Mouse (Mus musculus) natural killer cell, adult 2 months (primary cell): ENCODE measurements around the gene Rapsn.
A peak's percentile ranks its signal among the peaks of the same experiment; 100 is the strongest.

Experiments
- DNase-seq, 2 experiments: peaks; one replicate each; pipeline ENCODE4 v3.0.0; 2022; ENCODE audit warnings: low spot score in 2 of 2

The Rapsn gene

GRCm38 (mm10) chr2:91080784-91081513 lies 45.5 kb downstream of the Rapsn start:
- no peak for DNase-seq

- DNase-seq = no peak
Observed at GRCm38 (mm10) chr2:91081775-91082695, 46.6 kb downstream of the Rapsn start, which contains the start of gene Spi1. Gene Spi1, plus strand, starts transcription at chr2:91082390.

DNA sequence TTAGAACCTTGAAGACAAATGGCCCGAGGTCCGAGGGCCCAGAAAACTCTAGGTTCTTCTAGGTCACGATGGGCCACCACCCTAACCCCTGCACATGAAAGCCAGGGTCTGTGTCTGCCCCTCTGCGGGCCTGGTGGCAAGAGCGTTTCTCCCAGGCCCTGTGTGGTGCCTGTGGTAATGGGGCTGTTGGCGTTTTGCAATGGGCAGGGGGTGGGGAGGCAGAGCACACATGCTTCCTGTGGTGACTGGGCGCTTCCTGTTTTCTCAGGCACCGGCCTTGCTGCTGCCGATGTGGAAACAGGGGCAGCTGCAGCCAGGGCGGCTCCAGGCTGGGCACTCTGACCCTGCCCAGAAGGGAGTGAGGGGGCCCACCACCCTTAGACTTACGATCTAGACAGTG lies 47.4 kb downstream of the Rapsn start:
- peak; percentile 83 to 85 for DNase-seq

GRCm38 (mm10) chr2:91083366-91083940 lies 48.0 kb downstream of the Rapsn start:
- no peak for DNase-seq

DNA sequence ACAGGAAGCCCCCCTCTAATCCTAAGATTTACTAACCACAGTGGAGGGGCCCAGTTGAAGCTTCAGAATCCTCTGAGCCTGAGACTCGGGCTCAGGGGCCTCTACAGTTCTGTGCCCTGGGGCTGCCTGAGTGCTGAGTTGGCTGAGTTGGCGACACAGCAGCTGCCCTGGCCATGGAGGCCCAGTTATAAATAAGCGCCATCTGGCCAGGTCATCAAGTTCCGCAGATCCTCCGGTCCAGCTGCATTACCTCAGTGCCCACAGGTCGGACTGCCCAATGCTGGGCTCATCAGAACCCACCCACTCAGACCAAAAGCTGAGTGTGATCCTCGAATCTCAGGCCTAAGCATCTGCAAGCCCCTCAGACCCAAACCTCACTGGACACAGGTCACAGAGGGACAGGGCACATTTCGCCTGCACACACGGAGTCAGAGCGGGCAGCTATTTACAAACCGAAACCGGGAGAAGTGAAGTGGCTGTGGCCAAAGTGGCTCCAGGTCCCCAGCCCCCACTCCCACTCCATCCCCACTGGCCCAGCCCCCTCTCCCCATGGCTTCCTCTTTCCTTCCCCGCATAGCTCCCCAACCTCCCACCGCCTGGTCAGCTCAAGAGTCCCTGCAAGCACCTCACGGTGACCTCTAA lies 48.9 kb downstream of the Rapsn start:
- DNase-seq = no peak

GRCm38 (mm10) chr2:91085494-91086391 lies 50.3 kb downstream of the Rapsn start:
- DNase-seq = no peak

- no peak for DNase-seq
Observed at GRCm38 (mm10) chr2:91086392-91087237, 51.2 kb downstream of the Rapsn start.

- peak; percentile 69 to 78 for DNase-seq
Observed at GRCm38 (mm10) chr2:91087453-91087852, 52.0 kb downstream of the Rapsn start.

DNA sequence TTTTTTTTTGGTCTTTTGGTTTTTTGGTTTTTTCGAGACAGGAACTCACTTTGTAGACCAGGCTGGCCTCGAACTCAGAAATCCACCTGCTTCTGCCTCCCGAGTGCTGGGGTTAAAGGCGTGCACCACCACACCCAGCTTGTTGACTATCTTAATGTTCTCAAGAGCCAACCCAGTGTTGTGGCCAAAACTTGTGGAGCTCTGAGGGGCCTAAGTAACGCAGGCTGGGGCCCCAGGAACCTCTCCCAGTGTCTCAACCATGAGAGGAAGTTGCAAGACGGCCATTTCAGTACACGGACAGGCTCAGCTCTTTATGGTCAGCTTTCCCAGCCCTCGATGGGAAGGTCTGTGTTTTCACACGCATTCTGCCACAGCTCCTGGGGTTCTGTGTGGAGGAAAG lies 53.6 kb downstream of the Rapsn start:
- no peak for DNase-seq

GRCm38 (mm10) chr2:91090208-91090607 lies 54.8 kb downstream of the Rapsn start:
- DNase-seq = no peak

- DNase-seq = no peak
Observed at GRCm38 (mm10) chr2:91090827-91091226, 55.4 kb downstream of the Rapsn start.
